Mouse (Mus musculus) kidney, adult 2 months (tissue): Measurements from ENCODE around the gene Anapc13.

Experiments used
- CTCF ChIP-seq: fragments of 200-500 bp; conservative IDR thresholded peaks from 2 replicates; pipeline ENCODE4 v1.5.1; 2011; ENCODE audit warnings: low read depth, mild to moderate bottlenecking, control low read depth, low read length, moderate library complexity, mixed read lengths; ENCODE audit not compliant: insufficient read depth, insufficient read length
- POLR2A ChIP-seq: fragments of 200-500 bp; IDR thresholded peaks from one replicate; pipeline ENCODE4 v1.6.1; 2011; ENCODE audit warnings: low read depth, low read length, control low read depth

- TF ChIP-seq CTCF: no peak
- no peak for TF ChIP-seq POLR2A
Measured at GRCm38 (mm10) chr9:102587347-102587746, 38.7 kb upstream of the Anapc13 start.
